Mouse (Mus musculus) hindbrain, embryonic 14.5 days (tissue): ENCODE measurements around the gene Lypla2. TPM values are rescaled to one million over a fixed set of nuclear protein-coding genes. Genes with fewer than 3 reads are reported as not detected.

Experiments used
- ATAC-seq: fragments of 200-750 bp; cut with Nextera tagmentation; 2 replicates; pipeline ENCODE4 v1.8.0; 2017; ENCODE audit warnings: moderate number of reproducible peaks, mild to moderate bottlenecking, moderate TSS enrichment, moderate library complexity; ENCODE audit not compliant: low FRiP score
- DNase-seq: peaks from one replicate; pipeline ENCODE4 v3.0.0-alpha.2; 2015; ENCODE audit warnings: low spot score
- H3K27ac ChIP-seq: fragments of 300-500 bp; sonication (generic); 2 replicates; pipeline ENCODE4 v1.5.1; 2014; ENCODE audit warnings: mild to moderate bottlenecking, moderate library complexity
- H3K27me3 ChIP-seq: fragments of 300-500 bp; sonication (generic); 2 replicates; pipeline ENCODE4 v1.6.1; 2014; ENCODE audit warnings: mild to moderate bottlenecking, low read length, mixed read lengths; ENCODE audit not compliant: control insufficient read depth, insufficient read depth
- H3K36me3 ChIP-seq: fragments of 300-500 bp; sonication (generic); replicated peaks from 2 replicates; pipeline ENCODE4 v1.6.1; 2014; ENCODE audit not compliant: control insufficient read depth, insufficient read depth
- H3K4me1 ChIP-seq: fragments of 300-500 bp; sonication (generic); replicated peaks from 2 replicates; pipeline ENCODE4 v1.6.1; 2014; ENCODE audit warnings: antibody characterized with exemption, low read length, mixed read lengths; ENCODE audit not compliant: control insufficient read depth, insufficient read depth
- H3K4me2 ChIP-seq: fragments of 300-500 bp; sonication (generic); replicated peaks from 2 replicates; pipeline ENCODE4 v1.6.1; 2014; ENCODE audit warnings: mild to moderate bottlenecking, moderate library complexity
- H3K4me3 ChIP-seq: fragments of 300-500 bp; sonication (generic); replicated peaks from 2 replicates; pipeline ENCODE4 v1.5.1; 2014; ENCODE audit warnings: mild to moderate bottlenecking, low read length
- H3K9ac ChIP-seq: fragments of 300-500 bp; sonication (generic); 2 replicates; pipeline ENCODE4 v1.6.1; 2014
- H3K9me3 ChIP-seq: fragments of 300-500 bp; sonication (generic); 2 replicates; pipeline ENCODE4 v1.6.1; 2016; ENCODE audit warnings: low read length; ENCODE audit not compliant: control insufficient read depth
- WGBS: fragments of 180-500 bp; shearing (Covaris S2); extraction: QIAGEN DNeasy Blood & Tissue Kit; methylation state at CpG from one replicate; pipeline ENCODE4 v1.1.7; 2014; 5-methylcytosine and 5-hydroxymethylcytosine counted together
- polyA plus RNA-seq: library from polyadenylated mRNA; unstranded; fragments of >200 nt; fragmentation: Nextera tagmentation; extraction: Ambion mirVana; gene quantifications from 2 replicates; pipeline ENCODE4 v1.2.1, GENCODE M21; 2014

The Lypla2 gene
- polyA plus RNA-seq = 183 and 191 TPM in 2 replicates

DNA sequence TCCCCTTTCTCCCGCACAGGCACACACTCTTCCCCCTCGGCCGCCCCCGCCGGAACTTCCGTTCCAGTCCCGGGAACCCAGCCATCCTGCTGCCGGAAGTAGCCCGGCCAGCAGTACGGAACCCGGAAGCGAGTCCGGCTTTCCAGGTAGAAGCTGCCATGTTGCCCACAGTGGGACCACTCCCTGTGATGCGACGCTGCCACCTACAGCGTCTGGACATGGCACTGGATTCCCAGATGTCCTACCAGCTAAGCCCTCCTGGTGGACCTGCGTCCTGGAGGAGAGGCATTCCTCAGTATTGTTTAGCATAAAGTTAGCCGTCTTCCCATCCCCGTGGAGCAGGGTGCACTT, at the start of gene Lypla2:
TSS of gene Lypla2 (minus strand) at position 71 of the 351 bp plus-strand sequence.
- Histone ChIP-seq H3K36me3 (peaks cover 61% of the 10 kb centered on the region), H3K4me2 (peak within 1 kb of the TSS; percentile 85), H3K4me1 (peaks cover 9% of the 10 kb centered on the region), H3K9me3 (no peaks in the 10 kb centered on the region), H3K27me3 (no peaks in the 10 kb centered on the region), H3K27ac (peak within 1 kb of the TSS; percentile 49; the same call in 1 of the 2 replicates), H3K4me3 (peak within 1 kb of the TSS; percentile 67), H3K9ac (peak within 1 kb of the TSS; percentile 79)
- DNase-seq (peak; percentile 85), ATAC-seq (peak; percentile 80)
- 2% methylated on average over 19 of the region's 19 CpGs for WGBS

DNA sequence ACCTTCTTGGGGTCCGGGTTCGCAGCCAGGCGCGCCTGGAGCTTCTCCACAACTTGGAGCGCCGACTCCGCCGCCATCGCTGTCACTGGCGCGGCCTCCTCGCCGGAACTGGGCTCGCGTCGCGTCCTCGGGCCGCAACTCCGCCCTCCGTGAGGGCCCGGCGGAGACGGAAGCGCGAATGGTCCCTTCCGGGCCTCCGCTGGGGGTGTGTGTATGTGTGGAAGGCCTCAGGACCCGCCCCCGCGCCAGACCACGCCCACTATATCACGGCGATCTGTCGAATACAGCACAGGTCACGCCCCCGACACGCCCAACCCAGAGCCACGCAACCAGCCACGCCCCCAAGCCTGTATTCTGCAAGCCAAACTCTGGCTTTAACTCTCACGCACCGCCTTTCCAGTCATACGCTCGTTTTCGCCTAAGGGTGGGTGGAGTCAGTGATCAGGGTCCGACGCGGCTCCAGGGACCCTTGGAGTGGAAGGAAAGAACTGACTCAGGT, 49.2 kb upstream of the Lypla2 start, which contains the start of gene Eloa:
TSS of gene Eloa (minus strand) at position 215 of the 499 bp plus-strand sequence.
- Histone ChIP-seq H3K27me3 (no peaks in the 10 kb centered on the region), H3K4me3 (peak within 1 kb of the TSS; percentile 97), H3K4me1 (peaks cover 15% of the 10 kb centered on the region), H3K9me3 (no peaks in the 10 kb centered on the region), H3K9ac (peak within 1 kb of the TSS; percentile 91), H3K4me2 (peak within 1 kb of the TSS; percentile 97), H3K36me3 (no peaks in the 10 kb centered on the region), H3K27ac (peak within 1 kb of the TSS; percentile 84)
- ATAC-seq (peak; percentile 98), DNase-seq (peak; percentile 96)
- under 1% methylated on average over 48 of the region's 48 CpGs for WGBS

- Histone ChIP-seq H3K4me3 (peak overlapping the region; percentile 97), H3K36me3 (no peaks in the 10 kb centered on the region), H3K27me3 (no peaks in the 10 kb centered on the region), H3K4me2 (peak overlapping the region; percentile 97), H3K27ac (peak overlapping the region; percentile 84), H3K4me1 (peaks cover 15% of the 10 kb centered on the region), H3K9ac (peak overlapping the region; percentile 91), H3K9me3 (no peaks in the 10 kb centered on the region)
- ATAC-seq (peak; percentile 70), DNase-seq (no peak)
- WGBS = 1% methylated on average over 56 of the region's 62 CpGs
Observed at GRCm38 (mm10) chr4:136020743-136021548, 48.5 kb upstream of the Lypla2 start.

- no peak for DNase-seq
- Histone ChIP-seq H3K27ac (no peak overlapping the region), H3K4me3 (no peak overlapping the region), H3K36me3 (peaks cover 28% of the 10 kb centered on the region), H3K27me3 (no peaks in the 10 kb centered on the region), H3K4me1 (peaks cover 15% of the 10 kb centered on the region), H3K9me3 (no peaks in the 10 kb centered on the region), H3K9ac (no peak overlapping the region), H3K4me2 (no peak overlapping the region)
- WGBS = 96% methylated on average over 3 of the region's 3 CpGs
- no peak for ATAC-seq
Observed at GRCm38 (mm10) chr4:136016059-136016602, 43.7 kb upstream of the Lypla2 start.

GRCm38 (mm10) chr4:136010586-136010985, 38.2 kb upstream of the Lypla2 start:
- peaks cover 79% of the 10 kb centered on the region for H3K36me3 ChIP-seq
- H3K27me3 ChIP-seq = no peaks in the 10 kb centered on the region
- H3K4me2 ChIP-seq = no peak overlapping the region
- H3K9ac ChIP-seq = no peak overlapping the region
- H3K4me3 ChIP-seq = no peak overlapping the region
- DNase-seq (no peak), ATAC-seq (no peak)
- H3K27ac ChIP-seq = no peak overlapping the region
- H3K9me3 ChIP-seq = no peaks in the 10 kb centered on the region
- 97% methylated on average over 4 of the region's 4 CpGs for WGBS
- H3K4me1 ChIP-seq = no peaks in the 10 kb centered on the region

- Histone ChIP-seq H3K4me3 (no peak overlapping the region), H3K27me3 (no peaks in the 10 kb centered on the region), H3K27ac (no peak overlapping the region), H3K4me2 (no peak overlapping the region), H3K9me3 (no peaks in the 10 kb centered on the region), H3K36me3 (peaks cover 93% of the 10 kb centered on the region), H3K4me1 (no peaks in the 10 kb centered on the region), H3K9ac (no peak overlapping the region)
- DNase-seq = no peak
- WGBS = 92% methylated on average over 8 of the region's 8 CpGs
- ATAC-seq = no peak
Observed at GRCm38 (mm10) chr4:136008782-136009447, 36.5 kb upstream of the Lypla2 start.

DNA sequence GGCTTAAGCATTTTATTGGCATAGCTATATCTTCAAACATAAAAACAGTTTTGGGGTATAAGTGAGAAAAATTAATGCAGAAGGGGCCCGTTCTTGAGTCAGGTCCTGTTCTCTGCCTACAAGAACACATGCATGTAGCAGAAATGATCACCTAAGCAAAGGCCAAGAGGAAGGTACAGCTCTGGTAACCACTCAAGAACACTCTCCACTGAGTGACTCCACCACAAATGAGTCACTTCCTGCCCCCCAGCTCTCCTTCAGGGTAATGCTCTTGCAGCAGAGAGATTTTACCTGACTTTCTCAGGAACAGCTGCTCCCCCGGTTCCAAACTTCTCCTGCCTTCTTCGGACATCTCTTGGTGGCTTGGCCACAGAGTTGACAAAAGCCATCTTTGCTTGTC, 34.4 kb upstream of the Lypla2 start:
- Histone ChIP-seq H3K9ac (no peak overlapping the region), H3K9me3 (no peaks in the 10 kb centered on the region), H3K27me3 (no peaks in the 10 kb centered on the region), H3K27ac (no peak overlapping the region), H3K36me3 (peaks cover 95% of the 10 kb centered on the region), H3K4me1 (no peaks in the 10 kb centered on the region), H3K4me3 (no peak overlapping the region), H3K4me2 (no peak overlapping the region)
- ATAC-seq (no peak), DNase-seq (no peak)
- 93% methylated on average over 3 of the region's 3 CpGs for WGBS

DNA sequence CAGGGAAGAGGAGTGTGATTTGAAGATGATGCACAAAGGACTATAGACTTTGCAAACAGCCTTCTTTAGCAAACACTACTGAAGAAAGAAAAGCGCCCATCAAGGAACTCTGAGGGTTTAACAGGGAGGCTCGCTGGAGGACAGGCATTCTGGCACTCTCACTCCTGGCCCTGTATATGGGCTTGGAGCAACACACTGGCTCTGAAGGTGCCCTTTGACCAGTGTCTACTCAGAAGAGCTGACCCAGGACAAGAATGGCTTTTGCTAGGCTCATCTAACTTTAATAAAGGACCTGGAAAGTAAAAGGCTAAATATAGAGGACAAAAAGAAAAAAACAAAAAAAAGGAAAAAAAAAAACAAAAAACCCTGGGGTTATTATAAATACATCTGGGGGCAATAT, 32.5 kb upstream of the Lypla2 start:
- DNase-seq (no peak), ATAC-seq (no peak)
- Histone ChIP-seq H3K36me3 (peaks cover 83% of the 10 kb centered on the region), H3K9me3 (no peaks in the 10 kb centered on the region), H3K27ac (no peak overlapping the region), H3K4me2 (no peak overlapping the region), H3K4me1 (no peaks in the 10 kb centered on the region), H3K4me3 (no peak overlapping the region), H3K9ac (no peak overlapping the region), H3K27me3 (no peaks in the 10 kb centered on the region)
- WGBS = 92% methylated on average over 2 of the region's 2 CpGs

DNA sequence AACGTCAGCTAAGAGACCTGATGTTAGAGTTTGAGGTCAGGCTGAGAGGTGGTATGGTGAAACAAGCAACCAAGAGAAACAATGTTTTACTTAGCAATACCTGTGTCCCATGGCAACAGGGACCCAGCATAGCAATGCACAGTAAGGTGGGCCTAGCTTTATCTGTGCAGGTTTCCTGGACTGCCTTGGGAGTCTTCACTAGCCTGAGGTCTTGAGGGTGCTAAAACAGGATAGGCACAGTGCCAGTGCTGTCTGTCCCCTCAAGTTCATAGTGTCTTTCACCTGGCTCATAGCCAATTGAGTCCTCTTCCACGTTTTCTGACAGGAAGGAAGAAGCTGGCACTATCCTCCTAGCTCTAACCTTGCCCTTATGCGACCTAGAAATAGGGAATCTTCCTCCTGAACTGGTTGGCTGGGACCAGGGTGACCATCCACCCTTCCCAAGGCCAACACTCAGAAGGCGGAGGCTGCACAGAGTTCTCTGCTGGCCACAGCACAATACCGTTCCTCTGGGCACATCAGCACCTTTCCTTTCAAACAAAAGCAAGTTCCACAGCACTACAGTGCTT, 31.8 kb upstream of the Lypla2 start:
- peaks cover 76% of the 10 kb centered on the region for H3K36me3 ChIP-seq
- DNase-seq (no peak), ATAC-seq (no peak)
- no peak overlapping the region for H3K4me2 ChIP-seq
- no peaks in the 10 kb centered on the region for H3K4me1 ChIP-seq
- H3K9ac ChIP-seq = no peak overlapping the region
- no peaks in the 10 kb centered on the region for H3K27me3 ChIP-seq
- no peak overlapping the region for H3K27ac ChIP-seq
- H3K4me3 ChIP-seq = no peak overlapping the region
- 94% methylated on average over 5 of the region's 5 CpGs for WGBS
- no peaks in the 10 kb centered on the region for H3K9me3 ChIP-seq
